Mouse (Mus musculus) monocyte, adult 5-6 weeks (primary cell): ENCODE results near the gene Arsb. TPM values are rescaled to one million over a fixed set of nuclear protein-coding genes. Genes with fewer than 3 reads are reported as not detected.

Experiments
- ATAC-seq: fragments of 153-309, 156-312 bp; replicated peaks from 2 replicates; pipeline ENCODE4 v1.8.0; 2017; ENCODE audit warnings: mild to moderate bottlenecking; ENCODE audit not compliant: low TSS enrichment, insufficient number of reproducible peaks, severe bottlenecking, poor library complexity, low FRiP score
- total RNA-seq: library from RNA; stranded (forward); fragments of 200-1000, 200-491, 200-594 nt; gene quantifications from 3 replicates; pipeline ENCODE4 v1.2.3, GENCODE M21; 2017

Arsb gene
- total RNA-seq, 1 experiment from 2014 or later, result 21.5 TPM

- ATAC-seq, result no peak
These were observed 66.2 kb downstream of the Arsb start for GRCm38 (mm10) chr13:93837481-93838225.

GRCm38 (mm10) chr13:93838431-93839136, 67.2 kb downstream of the Arsb start:
- no peak for ATAC-seq

- no peak for ATAC-seq
These were observed 67.8 kb downstream of the Arsb start for GRCm38 (mm10) chr13:93839137-93839630.

GRCm38 (mm10) chr13:93839721-93840120, 68.3 kb downstream of the Arsb start:
- no peak for ATAC-seq

DNA sequence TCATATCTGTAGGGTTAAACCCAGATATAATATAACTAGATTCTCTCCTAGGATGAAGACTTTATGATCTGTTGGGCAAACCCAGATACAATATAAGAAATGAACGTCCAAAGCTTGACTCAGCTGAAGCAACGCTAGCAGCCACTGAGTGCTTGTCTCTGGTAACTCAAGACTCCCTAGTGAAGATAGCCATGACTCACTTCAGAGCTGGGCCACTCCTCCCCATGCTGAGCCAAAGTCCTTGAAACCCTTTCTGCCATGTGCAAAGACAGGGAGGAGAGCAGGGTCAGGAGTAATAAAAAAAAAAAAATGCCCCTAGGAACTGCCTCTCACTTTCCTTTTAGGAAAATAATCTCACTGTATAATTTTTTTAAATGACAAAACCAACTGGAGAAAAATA, 68.7 kb downstream of the Arsb start:
- no peak for ATAC-seq

GRCm38 (mm10) chr13:93846831-93847518, 75.5 kb downstream of the Arsb start:
- ATAC-seq, result no peak

DNA sequence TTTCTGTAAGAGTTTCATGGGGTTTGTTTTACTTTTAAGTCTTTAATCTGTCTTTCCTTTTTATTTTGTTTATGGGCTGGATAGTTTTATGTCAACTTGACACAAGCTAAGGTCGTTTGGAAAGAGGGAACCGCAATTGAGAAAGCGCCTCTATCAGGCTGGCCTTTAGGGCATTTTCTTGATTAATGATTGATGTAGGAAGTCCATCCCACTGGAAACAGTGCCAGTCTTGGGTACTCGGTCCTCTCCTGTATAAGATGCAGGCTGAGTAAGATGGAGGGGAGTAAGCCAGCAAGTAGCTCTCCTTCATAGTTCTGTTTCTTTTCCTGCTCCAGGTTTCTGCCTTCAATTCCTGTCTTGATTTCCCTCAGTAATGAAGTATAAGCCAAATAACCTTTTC, 76.2 kb downstream of the Arsb start:
- ATAC-seq, result no peak

DNA sequence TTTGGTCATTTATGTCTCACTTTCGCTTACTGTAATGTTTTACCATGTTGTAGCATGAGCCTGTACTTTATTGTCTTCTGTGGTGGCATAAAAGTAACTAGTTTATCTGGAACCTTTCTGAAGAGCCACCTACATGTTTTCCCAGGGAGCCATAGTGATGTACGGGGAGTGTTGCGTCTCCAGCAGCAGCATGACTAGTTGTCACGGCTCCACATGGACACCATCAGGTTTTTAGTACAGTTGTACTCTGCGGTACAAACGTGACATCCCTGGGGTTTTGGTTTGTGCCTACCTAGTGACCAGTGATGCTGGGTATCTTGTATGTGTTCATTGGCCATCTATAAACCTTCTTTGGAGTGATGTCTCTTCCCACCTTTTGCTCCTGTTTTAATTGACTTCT, 77.2 kb downstream of the Arsb start:
- ATAC-seq, result no peak

- ATAC-seq, result no peak
These were observed 78.4 kb downstream of the Arsb start for GRCm38 (mm10) chr13:93849751-93850355.

GRCm38 (mm10) chr13:93850674-93851073, 79.2 kb downstream of the Arsb start:
- no peak for ATAC-seq

- ATAC-seq, result no peak
These were observed 81.1 kb downstream of the Arsb start for GRCm38 (mm10) chr13:93852419-93853138.

DNA sequence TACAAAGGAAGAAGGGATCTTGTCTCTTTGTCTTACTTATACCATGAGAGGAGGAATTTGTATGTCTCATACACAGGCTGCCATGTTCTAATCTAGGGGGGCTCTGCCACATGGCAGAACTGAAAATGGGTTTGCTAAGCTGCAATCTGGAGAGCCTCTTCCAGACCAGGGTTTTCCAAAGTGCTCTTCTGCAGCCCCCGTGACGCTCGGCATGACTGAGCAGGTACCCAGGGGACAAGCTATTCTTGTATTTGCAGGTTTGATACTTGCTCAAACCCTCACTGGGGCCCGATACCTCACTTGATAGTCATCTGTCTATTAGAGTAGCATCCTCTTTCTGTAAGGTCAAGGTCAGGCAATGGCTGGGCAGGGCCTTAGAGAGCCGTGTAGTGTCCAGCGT, 82.3 kb downstream of the Arsb start:
- no peak for ATAC-seq

DNA sequence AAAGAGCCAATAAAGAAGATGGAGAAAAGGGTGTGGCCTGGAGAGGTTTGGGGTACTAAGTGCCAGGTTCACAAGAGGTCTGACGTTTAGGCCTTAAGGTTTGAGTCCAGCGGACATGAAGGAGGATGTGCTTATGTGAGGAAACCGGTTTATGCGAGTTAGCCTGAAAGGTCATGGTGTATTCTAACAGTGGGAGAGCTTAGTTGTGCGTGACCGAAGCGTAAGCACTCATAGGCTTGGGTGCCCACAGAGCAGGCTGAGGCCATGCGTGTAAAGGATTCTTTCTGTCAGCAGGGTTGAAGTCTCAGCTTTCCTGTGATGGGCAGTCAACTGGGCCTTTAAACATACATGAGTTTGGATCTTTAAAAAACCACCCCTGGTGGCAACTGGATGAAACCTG, 82.9 kb downstream of the Arsb start:
- ATAC-seq, result no peak

DNA sequence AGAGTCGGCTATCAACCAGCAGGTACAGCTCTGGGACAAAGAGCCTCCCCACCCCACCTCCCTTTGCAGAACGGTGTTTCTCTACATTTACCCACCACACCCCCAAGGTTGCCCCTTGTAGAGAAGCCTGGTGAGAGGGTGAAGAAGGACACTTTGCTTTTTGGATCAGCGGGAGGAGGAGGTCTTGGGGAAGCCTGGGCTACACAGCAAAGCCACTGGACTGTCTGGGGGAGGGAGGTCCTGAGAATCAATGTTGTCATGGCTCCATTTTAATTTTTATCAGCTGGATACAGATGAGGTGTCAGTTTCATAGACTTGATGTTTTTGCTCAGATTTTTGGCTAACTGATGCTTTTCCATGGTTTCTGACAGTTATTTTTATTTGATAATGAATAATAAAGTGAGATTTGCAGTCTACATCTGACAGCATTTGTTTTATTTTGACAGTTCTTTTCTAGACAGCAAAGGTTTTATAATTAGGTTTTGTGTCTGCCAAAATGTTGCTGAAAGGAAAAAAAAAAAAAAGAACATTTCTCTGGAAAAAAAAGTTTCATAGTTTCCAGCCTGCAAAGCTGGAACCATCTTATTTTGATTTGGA, 83.6 kb downstream of the Arsb start:
- ATAC-seq, result no peak

DNA sequence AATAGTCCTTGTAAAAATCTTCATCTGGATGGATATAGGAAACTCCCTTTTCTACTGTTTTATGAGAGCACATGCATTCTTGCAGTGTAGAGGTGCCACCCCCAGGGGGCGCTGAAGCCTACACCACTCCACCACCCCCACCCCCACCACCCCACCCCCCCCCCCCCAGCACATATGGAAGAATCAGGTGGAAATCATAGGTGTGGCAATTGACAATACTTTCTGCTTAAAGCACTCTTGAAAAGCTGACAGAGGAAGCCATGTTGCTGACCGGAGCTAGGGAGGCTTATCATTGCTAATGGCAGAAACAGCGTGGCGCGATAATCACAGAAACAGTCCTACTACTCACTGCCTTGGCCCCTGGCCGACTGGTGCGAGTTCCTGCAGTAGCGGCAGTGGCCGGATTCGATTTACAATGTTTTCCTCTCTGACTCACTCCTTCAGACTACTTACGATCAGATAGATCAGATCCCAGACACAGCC, 84.3 kb downstream of the Arsb start:
- ATAC-seq, result no peak

DNA sequence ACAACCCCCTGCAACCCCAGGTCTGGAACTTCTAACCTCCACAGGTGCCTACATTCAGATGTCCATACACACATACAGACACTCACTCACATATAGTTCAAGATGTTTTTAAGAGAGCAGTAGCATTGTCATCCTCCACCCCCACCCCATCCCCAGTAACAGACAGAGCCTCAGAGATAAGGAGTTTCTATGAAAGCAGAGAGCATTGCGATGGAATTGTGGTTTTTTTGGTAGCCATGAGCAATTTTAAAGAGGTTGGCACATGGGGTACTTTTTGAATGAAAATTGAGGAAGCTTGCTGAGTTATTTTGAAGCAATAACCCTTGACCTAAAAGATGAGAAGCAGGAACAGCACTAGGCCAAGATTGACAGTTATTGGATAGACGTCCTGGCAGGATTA, 89.8 kb downstream of the Arsb start:
- ATAC-seq, result no peak

DNA sequence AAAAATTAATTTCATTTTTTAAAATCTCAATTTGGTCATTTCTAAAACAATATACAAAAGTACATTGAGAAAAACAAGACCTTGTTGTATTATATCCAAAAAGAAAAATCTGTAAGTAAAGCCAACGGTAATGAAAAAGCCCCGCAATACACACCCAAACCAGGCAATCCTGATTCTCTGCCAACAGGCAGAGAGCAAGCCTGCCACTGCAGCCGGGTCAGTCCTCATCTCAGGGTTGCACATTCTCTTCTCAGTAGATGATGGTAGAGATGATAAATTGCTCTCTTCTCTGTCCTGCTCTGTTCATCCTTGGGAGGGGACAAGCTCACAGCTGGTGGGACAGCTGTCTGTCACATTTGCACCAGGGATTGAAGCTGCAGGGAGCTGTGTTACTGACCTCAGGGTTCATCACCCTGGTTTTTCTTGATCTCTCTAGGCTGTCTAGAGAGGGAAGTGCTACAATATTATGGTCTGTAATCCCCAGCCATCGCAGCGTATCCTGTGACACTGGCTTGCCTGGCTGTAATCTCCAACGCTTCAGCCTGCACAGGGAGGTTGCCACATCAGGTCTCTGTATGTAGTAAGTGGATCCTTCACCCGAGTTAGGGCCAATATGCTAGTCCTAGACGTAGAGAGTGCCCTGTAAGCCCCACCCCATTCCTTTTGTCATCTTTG, 92.8 kb downstream of the Arsb start:
- ATAC-seq, result no peak

DNA sequence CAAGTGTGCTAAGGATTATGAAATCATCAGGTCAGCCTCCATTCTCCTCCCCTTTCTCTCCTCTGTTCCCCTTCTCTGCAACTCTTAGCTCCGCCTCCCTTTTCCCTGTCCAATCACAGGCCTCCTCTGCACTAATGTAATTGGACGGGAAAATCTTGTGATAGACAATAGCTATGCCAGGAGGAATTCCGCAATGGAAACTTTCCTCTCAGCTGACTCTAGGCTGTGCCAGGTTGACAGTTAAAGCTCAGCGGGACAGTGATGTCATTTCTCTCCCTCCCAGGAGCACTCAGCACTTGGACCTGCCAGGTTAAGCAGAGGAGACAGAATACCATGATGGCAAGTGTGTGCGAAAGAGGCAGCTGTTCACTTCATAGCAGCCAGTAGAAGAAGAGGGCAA, 95.2 kb downstream of the Arsb start:
- ATAC-seq, result no peak
